17 mouse cellular contexts compared by ENCODE assay signal in genomic region chr5:110610484-110610883, GRCm38 (mm10). TPM values are rescaled to one million over a fixed set of nuclear protein-coding genes. Genes with fewer than 3 reads are reported as not detected.
DNase-seq lines count a peak whose midpoint lies in the region; ATAC-seq and TF ChIP-seq lines count a peak whose summit lies in the region.
"Had no signal": no experiment of that assay in that cellular context is flagged by ENCODE, and none has a peak within 500 bp of the region (broad histone marks: within the 10 kb centered on the region; RNA-seq: fewer than 3 reads in every experiment).

No protein-coding gene starts in this region.

- H3K27ac ChIP-seq in layer of hippocampus, adult 2 months, result 0 out of 2 replicates have a peak overlapping the region, but pooled peaks have one; percentile 6
- H3K27ac ChIP-seq in midbrain, embryonic 11.5 days (ENCODE audit: low read depth, low read length), result no peak overlapping the region
- no peak overlapping the region for H3K27ac ChIP-seq in midbrain, embryonic 13.5 days
- H3K27ac ChIP-seq in kidney, embryonic 15.5 days, result no peak overlapping the region

- no peak for DNase-seq in layer of hippocampus, adult 2 months (ENCODE audit: low spot score in 2 of 2)
- no peak for DNase-seq in layer of hippocampus, adult 11-12 months (ENCODE audit: low spot score)
- peak; percentile 56 for DNase-seq in midbrain, embryonic 11.5 days (ENCODE audit: low spot score, missing footprints)
- DNase-seq: adrenal gland, adult 2 months; adrenal gland, adult 8-10 months; adrenal gland, postnatal 10 days; adrenal gland, postnatal 14 days; adrenal gland, postnatal 25 days; adrenal gland, postnatal 36 days; B cell, adult 2 months had no signal

- H3ac ChIP-seq in myocyte (ENCODE audit: control insufficient read depth, insufficient read length), result no peak overlapping the region

- TF ChIP-seq CTCF in layer of hippocampus, adult 2 months (conservative IDR thresholded peaks at IDR 0.05), result no peak

- H3K79me2 ChIP-seq in myocyte (ENCODE audit: control insufficient read depth, insufficient read depth), result no peaks in the 10 kb centered on the region

- no peak overlapping the region for H3K4me2 ChIP-seq in midbrain, embryonic 11.5 days
- H3K4me2 ChIP-seq in midbrain, embryonic 13.5 days (replicated peaks), result no peak overlapping the region
- H3K4me2 ChIP-seq in myocyte (ENCODE audit: low read depth), result peak overlapping the region; percentile 22
- H3K4me2 ChIP-seq in kidney, embryonic 15.5 days, result no peak overlapping the region

- no peaks in the 10 kb centered on the region for H3K36me3 ChIP-seq in midbrain, embryonic 11.5 days (ENCODE audit: control insufficient read depth, insufficient read depth, low read length)
- no peaks in the 10 kb centered on the region; the same call in 1 of the 2 replicates for H3K36me3 ChIP-seq in midbrain, embryonic 13.5 days
- no peaks in the 10 kb centered on the region for H3K36me3 ChIP-seq in myocyte (ENCODE audit: control insufficient read depth, insufficient read depth)
- no peaks in the 10 kb centered on the region for H3K36me3 ChIP-seq in kidney, embryonic 15.5 days
- H3K36me3 ChIP-seq: G1E had no signal

- no peaks in the 10 kb centered on the region for H3K9me3 ChIP-seq in midbrain, embryonic 11.5 days (ENCODE audit: control insufficient read depth, low read length)
- no peaks in the 10 kb centered on the region for H3K9me3 ChIP-seq in midbrain, embryonic 13.5 days
- H3K9me3 ChIP-seq in kidney, embryonic 15.5 days (replicated peaks), result no peaks in the 10 kb centered on the region
- H3K9me3 ChIP-seq: G1E had no signal

- no peak overlapping the region for H3K4me3 ChIP-seq in layer of hippocampus, adult 2 months
- H3K4me3 ChIP-seq in midbrain, embryonic 11.5 days (ENCODE audit: low read depth, low read length), result no peak overlapping the region
- H3K4me3 ChIP-seq in midbrain, embryonic 13.5 days (replicated peaks), result no peak overlapping the region
- no peak overlapping the region for H3K4me3 ChIP-seq in myocyte
- H3K4me3 ChIP-seq in kidney, embryonic 15.5 days (replicated peaks), result no peak overlapping the region

- no peaks in the 10 kb centered on the region for H3K4me1 ChIP-seq in midbrain, embryonic 11.5 days (ENCODE audit: control insufficient read depth, insufficient read depth, low read length)
- 0 out of 2 replicates have a peak, but pooled peaks cover 3% of the 10 kb centered on the region for H3K4me1 ChIP-seq in midbrain, embryonic 13.5 days (replicated peaks)
- H3K4me1 ChIP-seq in kidney, embryonic 15.5 days, result no peaks in the 10 kb centered on the region

- no peak for TF ChIP-seq POLR2A in myocyte (IDR thresholded peaks at IDR 0.05; ENCODE audit: insufficient read length, low read depth)

- H3K9ac ChIP-seq in midbrain, embryonic 11.5 days (ENCODE audit: low read length), result no peak overlapping the region
- no peak overlapping the region for H3K9ac ChIP-seq in midbrain, embryonic 13.5 days (replicated peaks)
- H3K9ac ChIP-seq in kidney, embryonic 15.5 days, result no peak overlapping the region

- ATAC-seq in midbrain, embryonic 11.5 days (ENCODE audit: low FRiP score), result no peak
- no peak for ATAC-seq in midbrain, embryonic 13.5 days
- no peak for ATAC-seq in kidney, embryonic 15.5 days (replicated peaks; ENCODE audit: low FRiP score)
- ATAC-seq: activated CD4-positive, CD25-positive, alpha-beta regulatory T cell, adult 4 months; CD4-positive, CD25-positive, alpha-beta regulatory T cell, adult 4 months; Patski had no signal

- no peaks in the 10 kb centered on the region for H3K27me3 ChIP-seq in midbrain, embryonic 11.5 days (ENCODE audit: control insufficient read depth, insufficient read depth, low read length)
- H3K27me3 ChIP-seq in midbrain, embryonic 13.5 days, result no peaks in the 10 kb centered on the region
- no peaks in the 10 kb centered on the region for H3K27me3 ChIP-seq in myocyte (ENCODE audit: control insufficient read depth, insufficient read depth, insufficient read length)
- no peaks in the 10 kb centered on the region for H3K27me3 ChIP-seq in kidney, embryonic 15.5 days
- H3K27me3 ChIP-seq: Patski had no signal

- WGBS in midbrain, embryonic 11.5 days, result 94% methylated on average over 7 of the region's 7 CpGs
- WGBS in midbrain, embryonic 13.5 days, result 86% methylated on average over 7 of the region's 7 CpGs
- WGBS in kidney, embryonic 15.5 days, result 86% methylated on average over 7 of the region's 7 CpGs

TF ChIP-seq in myocyte, 11 proteins besides CTCF, POLR2A, EP300 and RAD21:
- TF ChIP-seq TCF12 (IDR thresholded peaks at IDR 0.05; ENCODE audit: insufficient read depth, poor library complexity, severe bottlenecking), result peak; percentile 67
- TF ChIP-seq MYOD1 (IDR thresholded peaks at IDR 0.05; ENCODE audit: control insufficient read depth in 1 of 3, insufficient read length in 2 of 3, low read depth in 2 of 3), result peak; percentile 3 to 77 (median 71)
- TF ChIP-seq MYOG (IDR thresholded peaks at IDR 0.05; ENCODE audit: control insufficient read depth in 1 of 3, insufficient read depth in 1 of 3, insufficient read length in 2 of 3, low read depth in 2 of 3), result peak in 2 of 3 experiments; percentile 52 to 84
- TF ChIP-seq SRF (IDR thresholded peaks at IDR 0.05; ENCODE audit: control insufficient read depth, insufficient read length, low read depth), result no peak

RNA-seq across cellular contexts. Expression of gene Noc4l, which starts 42.7 kb away (rescaled TPM):
- total RNA-seq in layer of hippocampus, adult 2 months (2021), result 10 to 100 TPM; 23.4 to 23.8 TPM
- 54.7 and 55.6 TPM in 2 replicates for polyA plus RNA-seq in midbrain, embryonic 11.5 days (2014; fragmentation: Nextera tagmentation; extraction: Ambion mirVana)
- polyA plus RNA-seq in midbrain, embryonic 13.5 days (2015; fragmentation: Nextera tagmentation; extraction: Ambion mirVana), result 42.6 and 43.2 TPM in 2 replicates
- 42.5 TPM for polyA plus RNA-seq in myocyte (2012; fragmentation: generic; extraction: Trizol)
- 54.0 and 62.4 TPM in 2 replicates for polyA plus RNA-seq in kidney, embryonic 15.5 days (2015; fragmentation: Nextera tagmentation; extraction: Ambion mirVana)

RNA-seq across cellular contexts. Expression of gene Ddx51, which starts 42.8 kb away (rescaled TPM):
- total RNA-seq in layer of hippocampus, adult 2 months (2021), result 10 to 100 TPM; 31.2 to 35.0 TPM
- polyA plus RNA-seq in midbrain, embryonic 11.5 days (2014; fragmentation: Nextera tagmentation; extraction: Ambion mirVana), result 32.2 and 33.0 TPM in 2 replicates
- polyA plus RNA-seq in midbrain, embryonic 13.5 days (2015; fragmentation: Nextera tagmentation; extraction: Ambion mirVana), result 16.4 and 19.8 TPM in 2 replicates
- polyA plus RNA-seq in myocyte (2012; fragmentation: generic; extraction: Trizol), result 13.9 TPM
- 23.7 and 28.2 TPM in 2 replicates for polyA plus RNA-seq in kidney, embryonic 15.5 days (2015; fragmentation: Nextera tagmentation; extraction: Ambion mirVana)
